Comparison of ENCODE assay signal across 17 mouse cellular contexts in the genomic region with DNA sequence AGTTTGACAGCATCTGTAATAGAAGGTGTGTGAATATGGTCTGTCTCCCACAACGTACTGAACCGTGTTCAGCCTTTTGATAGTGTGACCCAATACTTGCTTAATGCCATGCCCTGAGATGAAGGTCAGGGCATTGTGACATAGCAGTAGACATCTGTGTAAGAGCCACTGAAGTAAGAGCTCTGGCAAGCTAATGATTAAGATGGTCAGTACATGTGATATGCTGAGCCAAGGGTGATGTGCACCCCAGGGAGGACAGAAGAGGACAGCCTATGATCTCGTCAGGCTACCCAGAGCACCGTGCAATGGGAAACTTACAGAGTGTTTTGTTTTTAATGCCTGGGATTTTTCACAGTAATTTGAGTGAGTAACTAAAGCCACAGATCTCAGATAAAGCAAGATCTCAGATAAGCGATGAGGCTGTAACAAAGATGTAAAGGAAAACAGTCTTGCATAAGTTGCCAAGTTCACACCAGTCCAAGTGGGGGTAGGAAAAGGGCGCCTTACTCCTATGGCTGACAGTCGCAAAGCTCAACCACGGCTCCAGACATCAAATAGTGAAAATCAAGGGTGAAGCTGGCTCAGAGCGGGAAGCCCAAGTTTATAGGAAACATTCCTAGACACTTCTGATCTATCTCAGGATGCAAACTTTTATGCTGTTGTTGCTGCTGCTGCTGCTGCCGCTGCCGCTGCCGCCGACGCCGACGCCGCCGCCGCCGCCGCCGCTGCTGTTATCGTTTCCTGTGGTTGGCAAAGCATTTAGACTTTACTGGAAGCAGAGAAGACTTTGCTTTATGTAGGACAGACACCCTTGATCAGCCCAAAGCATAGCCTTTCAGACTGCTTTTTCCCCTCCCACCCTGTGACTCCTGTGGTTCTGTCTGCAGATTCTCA.
DNase-seq lines count a peak whose midpoint lies in the region; ATAC-seq and TF ChIP-seq lines count a peak whose summit lies in the region.
"Had no signal": no experiment of that assay in that cellular context is flagged by ENCODE, and none has a peak within 500 bp of the region (broad histone marks: within the 10 kb centered on the region; RNA-seq: fewer than 3 reads in every experiment).

No protein-coding gene starts in this region.

- no peak overlapping the region for H3K9ac ChIP-seq in forebrain, embryonic 14.5 days (ENCODE audit: low read length)
- H3K9ac ChIP-seq: heart, embryonic 12.5 days; lung, embryonic 15.5 days; neural tube, embryonic 13.5 days had no signal

- 96% methylated on average over 23 of the region's 23 CpGs for WGBS in forebrain, embryonic 10.5 days
- WGBS in forebrain, embryonic 14.5 days = 95% methylated on average over 23 of the region's 23 CpGs

- H3K4me1 ChIP-seq in testis, adult 2 months (ENCODE audit: control insufficient read depth, insufficient read depth, low read length) = peaks cover 3% of the 10 kb centered on the region; the same call in 1 of the 2 replicates
- peaks cover 4% of the 10 kb centered on the region; the same call in 1 of the 2 replicates for H3K4me1 ChIP-seq in E14TG2a.4 (replicated peaks; ENCODE audit: low read depth, low read length)
- no peaks in the 10 kb centered on the region for H3K4me1 ChIP-seq in forebrain, embryonic 10.5 days
- H3K4me1 ChIP-seq in forebrain, embryonic 14.5 days (ENCODE audit: control insufficient read depth, insufficient read depth, low read length) = no peaks in the 10 kb centered on the region
- H3K4me1 ChIP-seq: embryonic facial prominence, embryonic 10.5 days; heart, embryonic 12.5 days; lung, embryonic 15.5 days; megakaryocyte, embryonic 14.5 days; neural tube, embryonic 13.5 days had no signal

- H3K9me3 ChIP-seq in E14TG2a.4 (ENCODE audit: low read length) = no peaks in the 10 kb centered on the region; the same call in 1 of the 2 replicates
- peaks cover 2% of the 10 kb centered on the region; the same call in 1 of the 2 replicates for H3K9me3 ChIP-seq in forebrain, embryonic 10.5 days
- 0 out of 2 replicates have a peak, but pooled peaks cover 1% of the 10 kb centered on the region for H3K9me3 ChIP-seq in forebrain, embryonic 14.5 days (replicated peaks; ENCODE audit: control insufficient read depth, low read length)
- H3K9me3 ChIP-seq: embryonic facial prominence, embryonic 10.5 days; heart, embryonic 12.5 days; lung, embryonic 15.5 days; neural tube, embryonic 13.5 days had no signal

- H3K4me3 ChIP-seq in testis, adult 2 months (ENCODE audit: control insufficient read depth, low read depth, low read length) = peak overlapping the region; percentile 64
- H3K4me3 ChIP-seq in E14TG2a.4 (replicated peaks; ENCODE audit: low read length) = peak overlapping the region; percentile 46
- H3K4me3 ChIP-seq in forebrain, embryonic 10.5 days = no peak overlapping the region
- no peak overlapping the region for H3K4me3 ChIP-seq in forebrain, embryonic 14.5 days (ENCODE audit: low read depth, low read length)
- H3K4me3 ChIP-seq: embryonic facial prominence, embryonic 10.5 days; erythroblast, embryonic 14.5 days; heart, embryonic 12.5 days; lung, embryonic 15.5 days; megakaryocyte, embryonic 14.5 days; neural tube, embryonic 13.5 days had no signal

- no peak for DNase-seq in testis, postnatal 14 days (ENCODE audit: low spot score)
- DNase-seq in adrenal gland, postnatal 10 days = peak; percentile 15
- no peak for DNase-seq in forebrain, embryonic 10.5 days (ENCODE audit: extremely low spot score, low spot score)
- no peak for DNase-seq in forebrain, embryonic 14.5 days (ENCODE audit: low spot score)
- DNase-seq in heart, postnatal 25 days (ENCODE audit: low spot score) = no peak
- DNase-seq: cerebellum, postnatal 36 days; gastrocnemius, postnatal 14 days had no signal

- H3K27ac ChIP-seq in testis, adult 2 months (ENCODE audit: control insufficient read depth, insufficient read depth, low read depth, low read length) = no peak overlapping the region
- H3K27ac ChIP-seq in forebrain, embryonic 10.5 days = no peak overlapping the region
- H3K27ac ChIP-seq in forebrain, embryonic 14.5 days (ENCODE audit: low read depth, low read length) = no peak overlapping the region
- H3K27ac ChIP-seq: embryonic facial prominence, embryonic 10.5 days; kidney, postnatal 0 days; lung, embryonic 15.5 days; neural tube, embryonic 13.5 days had no signal

- TF ChIP-seq CTCF in testis, adult 2 months (IDR thresholded peaks at IDR 0.05; ENCODE audit: control insufficient read depth, insufficient read depth, insufficient replicate concordance, low read depth, low read length) = no peak
- TF ChIP-seq CTCF in E14TG2a.4 (conservative IDR thresholded peaks at IDR 0.05; ENCODE audit: low read length) = no peak

- no peak overlapping the region for H3K4me2 ChIP-seq in forebrain, embryonic 14.5 days (ENCODE audit: low read length)
- H3K4me2 ChIP-seq: heart, embryonic 12.5 days; lung, embryonic 15.5 days; neural tube, embryonic 13.5 days had no signal

- H3K36me3 ChIP-seq in testis, adult 2 months (ENCODE audit: control insufficient read depth, insufficient read depth, low read length) = no peaks in the 10 kb centered on the region
- H3K36me3 ChIP-seq in E14TG2a.4 (ENCODE audit: insufficient read depth, low read length) = no peaks in the 10 kb centered on the region
- no peaks in the 10 kb centered on the region for H3K36me3 ChIP-seq in forebrain, embryonic 10.5 days (replicated peaks)
- no peaks in the 10 kb centered on the region for H3K36me3 ChIP-seq in forebrain, embryonic 14.5 days (ENCODE audit: control insufficient read depth, insufficient read depth, low read length)
- H3K36me3 ChIP-seq: embryonic facial prominence, embryonic 10.5 days; heart, embryonic 12.5 days; lung, embryonic 15.5 days; neural tube, embryonic 13.5 days had no signal

- intact Hi-C loops in heart, postnatal 25 days (cut with DNase I) = no loop called here

- no peaks in the 10 kb centered on the region for H3K27me3 ChIP-seq in testis, adult 2 months (ENCODE audit: control insufficient read depth, insufficient read depth, low read length)
- peaks cover 20% of the 10 kb centered on the region for H3K27me3 ChIP-seq in E14TG2a.4 (ENCODE audit: insufficient read depth, low read length)
- no peaks in the 10 kb centered on the region for H3K27me3 ChIP-seq in forebrain, embryonic 10.5 days (ENCODE audit: poor library complexity, severe bottlenecking)
- no peaks in the 10 kb centered on the region for H3K27me3 ChIP-seq in forebrain, embryonic 14.5 days (replicated peaks; ENCODE audit: control insufficient read depth, insufficient read depth, low read length)
- H3K27me3 ChIP-seq: heart, embryonic 12.5 days; lung, embryonic 15.5 days; megakaryocyte, embryonic 14.5 days; neural tube, embryonic 13.5 days had no signal

- no peak for TF ChIP-seq POLR2A in testis, adult 2 months (IDR thresholded peaks at IDR 0.05; ENCODE audit: control insufficient read depth, low read depth, low read length)

- ATAC-seq in megakaryocyte progenitor cell, adult 5-6 weeks (replicated peaks; ENCODE audit: poor library complexity) = peak; percentile 87
- no peak for ATAC-seq in forebrain, embryonic 14.5 days

Comparison
In these comparisons a context has a peak if more than half of its experiments do, and no peak if none do; other contexts are left out.
1. H3K4me3 ChIP-seq: peak in testis, adult 2 months (single experiment) and E14TG2a.4 (single experiment); none in forebrain, embryonic 10.5 days (single experiment) and forebrain, embryonic 14.5 days (single experiment).